Mouse (Mus musculus) T-helper 1 cell (primary cell): ENCODE measurements around the gene Bhlhe41.

Experiments
- in situ Hi-C: fragments of 300-600 bp; cut with MboI, MseI; formaldehyde crosslinking; loops from one replicate; pipeline ENCODE4 v1.15.1; 2025; ENCODE audit warnings: high pct_unique_total_duplicates

Bhlhe41 gene

DNA sequence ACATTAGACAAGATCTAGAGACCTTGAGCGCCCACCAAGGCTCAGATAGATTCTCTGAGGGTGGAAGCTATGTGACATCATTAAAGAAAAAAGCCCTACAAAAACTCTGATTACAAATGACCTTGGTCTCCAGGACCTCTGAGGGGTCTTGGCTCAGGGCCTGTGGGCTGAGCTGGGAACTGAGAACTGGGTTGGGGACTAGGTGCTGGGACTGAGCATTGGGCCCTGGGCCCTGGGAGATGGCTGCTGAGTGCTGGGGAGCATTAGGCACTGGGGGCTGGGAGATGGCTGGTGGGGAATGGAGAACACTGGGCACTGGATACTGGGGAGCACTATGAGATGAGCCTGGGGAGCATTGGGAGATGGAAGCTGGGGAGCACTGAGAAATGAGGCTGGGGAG, 19.3 kb downstream of the Bhlhe41 start:
- in situ Hi-C loops = no loop called here

- in situ Hi-C loops = no loop called here
Observed at GRCm38 (mm10) chr6:145845611-145846010, 19.7 kb downstream of the Bhlhe41 start.

DNA sequence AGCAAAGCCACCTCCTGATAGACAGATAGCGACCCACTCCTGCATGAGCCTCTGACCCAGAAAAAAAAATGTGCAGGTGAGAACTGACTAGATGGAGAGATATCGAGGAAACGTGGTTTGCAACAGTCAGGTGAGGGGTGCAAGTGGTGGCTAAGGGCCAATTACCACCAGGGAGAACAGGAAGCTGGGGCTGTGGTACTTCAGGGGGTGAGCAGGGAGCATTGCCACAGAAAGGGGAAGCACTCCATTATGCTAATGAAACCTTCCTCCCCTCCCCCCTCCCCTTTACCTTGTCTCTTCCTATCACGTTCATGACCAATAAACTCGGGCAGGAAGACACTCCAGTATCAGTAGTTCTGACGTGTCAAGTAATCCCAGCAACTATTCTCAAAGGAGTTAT, 30.0 kb downstream of the Bhlhe41 start:
- in situ Hi-C loops = loop anchor here (10.0 kb wide), 2 partner anchors 259 to 329 kb away; no protein-coding TSS in a partner anchor

DNA sequence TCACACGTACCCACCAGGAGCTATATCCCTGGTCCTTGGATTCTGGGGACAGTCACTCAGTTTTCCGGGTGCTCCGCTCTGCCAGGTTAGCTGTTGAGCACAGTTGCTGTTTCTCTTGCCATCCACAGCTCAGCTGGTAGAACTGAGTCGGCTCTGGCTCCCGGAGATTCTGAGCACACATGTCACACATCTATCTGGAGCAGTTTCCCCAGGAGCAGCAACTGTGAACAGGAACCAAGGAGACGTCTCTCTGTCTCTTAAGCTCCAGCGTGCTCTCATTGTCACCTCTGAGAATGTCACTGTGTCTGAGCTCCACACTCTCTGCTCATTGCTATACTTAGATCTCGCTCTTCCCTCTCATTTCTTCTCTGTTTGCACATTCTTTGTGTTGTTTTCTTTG, 32.4 kb downstream of the Bhlhe41 start:
- in situ Hi-C loops = loop anchor here (5.0 to 10.0 kb wide), 3 partner anchors 262 to 444 kb away; no protein-coding TSS in a partner anchor

GRCm38 (mm10) chr6:145830617-145831016, 34.7 kb downstream of the Bhlhe41 start:
- in situ Hi-C loops = loop anchor here (5.0 to 10.0 kb wide), 3 partner anchors 264 to 447 kb away; no protein-coding TSS in a partner anchor

GRCm38 (mm10) chr6:145830117-145830516, 35.2 kb downstream of the Bhlhe41 start:
- in situ Hi-C loops = loop anchor here (5.0 to 10.0 kb wide), 3 partner anchors 265 to 447 kb away; no protein-coding TSS in a partner anchor

- in situ Hi-C loops = loop anchor here (5.0 kb wide), 1 partner anchor 93 kb away; no protein-coding TSS in a partner anchor
Observed at GRCm38 (mm10) chr6:145829062-145829835, 36.1 kb downstream of the Bhlhe41 start.

- in situ Hi-C loops = loop anchor here (5.0 kb wide), 1 partner anchor 96 kb away; no protein-coding TSS in a partner anchor
Observed at GRCm38 (mm10) chr6:145826305-145826704, 39.1 kb downstream of the Bhlhe41 start.

GRCm38 (mm10) chr6:145823588-145824234, 41.6 kb downstream of the Bhlhe41 start:
- in situ Hi-C loops = no loop called here

DNA sequence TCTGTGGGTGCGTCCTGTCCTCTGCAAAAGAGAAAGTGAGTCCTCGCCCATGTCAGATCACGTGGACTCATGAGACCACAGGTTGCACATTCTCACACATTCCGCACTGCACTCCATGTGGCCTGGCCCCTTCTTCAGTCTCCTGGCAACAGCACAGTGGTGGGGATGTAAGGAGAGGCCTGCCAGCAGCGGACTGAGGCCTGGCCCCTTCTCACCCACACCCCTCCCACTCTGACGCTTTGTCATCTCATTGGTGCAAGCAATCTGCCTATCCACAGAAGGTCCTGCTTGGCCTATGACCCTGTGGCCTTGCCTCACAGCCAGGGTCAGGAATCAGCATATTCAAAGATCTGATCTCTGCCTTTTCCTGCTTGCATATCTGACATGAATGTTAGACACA, 42.3 kb downstream of the Bhlhe41 start:
- in situ Hi-C loops = no loop called here

DNA sequence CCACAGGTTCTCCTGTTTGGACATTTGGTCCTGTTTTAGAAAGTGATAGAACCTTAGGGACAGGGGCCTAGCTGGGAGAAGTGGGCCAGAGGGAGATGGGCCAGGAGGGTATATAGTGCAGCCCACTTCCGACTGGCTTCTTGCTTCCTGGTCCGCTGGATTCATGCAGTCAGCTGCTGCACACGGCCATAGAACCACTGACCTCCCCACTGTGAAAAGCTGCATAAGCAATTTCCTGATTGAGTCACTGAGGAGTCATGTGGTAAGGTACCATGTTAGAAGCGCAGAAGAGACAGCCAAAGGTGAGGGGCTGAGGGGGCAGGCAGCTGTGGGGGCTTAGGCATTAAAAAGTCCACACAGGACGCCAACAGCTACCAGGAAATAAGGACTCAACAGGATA, 43.1 kb downstream of the Bhlhe41 start:
- in situ Hi-C loops = no loop called here

DNA sequence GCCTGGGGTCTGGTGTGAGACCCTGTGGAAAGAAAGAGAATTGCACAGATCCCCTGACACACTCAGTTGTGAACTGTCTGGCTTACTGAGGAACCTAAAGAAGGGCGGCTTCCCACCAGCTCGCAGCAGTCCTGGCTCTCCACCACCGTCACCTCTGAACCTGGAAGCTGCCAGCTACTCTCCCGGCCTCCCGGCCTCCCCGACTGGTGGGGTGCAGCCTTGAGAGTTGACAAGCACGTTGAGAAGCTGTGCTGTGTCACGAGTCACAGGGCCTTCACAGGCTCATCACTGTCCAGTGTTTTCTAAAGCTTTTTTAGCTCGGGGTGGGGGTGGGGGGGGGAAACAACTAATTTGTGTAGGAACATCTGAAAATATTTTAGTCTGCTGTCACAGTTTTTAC, 46.2 kb downstream of the Bhlhe41 start:
- in situ Hi-C loops = no loop called here

GRCm38 (mm10) chr6:145815200-145815599, 50.2 kb downstream of the Bhlhe41 start:
- in situ Hi-C loops = no loop called here

- in situ Hi-C loops = no loop called here
Observed at GRCm38 (mm10) chr6:145811174-145811573, 54.2 kb downstream of the Bhlhe41 start.

DNA sequence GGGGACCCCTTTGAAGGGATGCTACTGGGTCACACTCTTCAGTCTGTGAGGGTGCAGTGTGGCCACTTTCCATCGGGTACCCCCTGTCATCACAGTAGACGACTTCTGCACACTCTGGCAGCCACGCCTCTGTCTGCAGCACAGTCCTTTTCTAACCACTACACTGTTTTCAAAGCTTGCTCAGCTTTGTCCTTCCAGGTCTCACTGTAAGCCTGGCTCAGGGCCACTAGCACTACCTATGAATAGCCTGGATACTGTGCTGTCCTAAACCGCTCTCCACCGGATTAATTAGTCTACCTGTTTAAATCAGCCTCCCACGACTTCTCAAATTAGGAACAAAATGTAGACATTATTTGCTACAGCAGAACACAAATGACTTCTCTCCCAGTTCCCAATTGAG, 55.3 kb downstream of the Bhlhe41 start:
- in situ Hi-C loops = no loop called here

DNA sequence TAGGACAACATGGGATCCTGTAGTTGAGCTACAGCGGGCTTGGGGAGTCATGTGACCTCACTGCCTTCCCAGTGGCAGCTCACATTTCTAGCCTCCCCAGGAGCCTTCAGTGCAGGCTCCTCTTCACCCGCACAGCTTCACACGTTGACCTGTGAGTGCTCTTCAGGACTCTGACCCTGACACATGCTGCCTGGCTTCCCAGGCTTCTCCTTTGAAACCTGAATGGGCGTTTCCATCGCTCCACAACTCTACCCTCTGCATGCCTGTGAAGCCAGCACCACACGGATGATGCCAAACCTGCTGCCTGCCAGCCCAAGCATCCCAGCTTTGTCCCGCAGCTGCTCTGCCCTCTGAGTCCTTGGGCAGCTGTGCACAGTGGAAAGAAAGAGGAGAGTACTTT, 55.8 kb downstream of the Bhlhe41 start:
- in situ Hi-C loops = no loop called here
